Comparison of ENCODE assay signal across 8 mouse cellular contexts in the genomic region with DNA sequence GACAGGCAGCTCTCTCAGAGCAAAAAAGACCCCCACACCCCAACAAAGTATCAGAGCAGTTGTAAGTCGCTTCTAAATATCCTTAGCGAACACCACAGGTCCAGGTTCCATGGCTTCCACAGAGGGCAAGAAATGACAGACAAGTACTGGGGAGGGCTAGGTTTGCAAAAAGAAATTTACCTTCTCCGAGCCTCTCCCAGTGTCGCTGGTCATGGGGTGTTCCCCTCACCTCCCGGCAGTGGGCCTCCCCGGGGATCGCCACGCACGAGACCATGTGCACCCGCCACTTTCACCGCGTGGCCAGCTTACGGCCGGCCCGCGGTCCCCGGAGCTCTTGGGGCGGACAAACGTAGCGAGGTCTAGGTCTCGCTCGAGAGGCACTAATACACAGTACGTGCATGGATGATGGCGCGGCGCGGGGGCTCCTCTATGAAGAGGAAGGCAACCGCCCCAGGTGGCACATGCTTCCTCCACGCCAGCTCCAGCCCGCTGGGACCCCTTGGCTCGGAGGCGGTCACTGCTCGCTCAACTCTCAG. TPM values are rescaled to one million over a fixed set of nuclear protein-coding genes. Genes with fewer than 3 reads are reported as not detected.
DNase-seq lines count a peak whose midpoint lies in the region; ATAC-seq and TF ChIP-seq lines count a peak whose summit lies in the region.

No protein-coding gene starts in this region.

- intact Hi-C loops in left cerebral cortex, adult 2 months (cut with DNase I) = loop anchor here (2.0 to 5.0 kb wide), 3 partner anchors 115 to 259 kb away; no protein-coding TSS in a partner anchor

- H3K4me1 ChIP-seq in hindbrain, embryonic 10.5 days (replicated peaks) = peaks cover 33% of the 10 kb centered on the region

- H3K36me3 ChIP-seq in hindbrain, embryonic 10.5 days = peaks cover 10% of the 10 kb centered on the region; the same call in 1 of the 2 replicates

- no peaks in the 10 kb centered on the region for H3K9me3 ChIP-seq in hindbrain, embryonic 10.5 days

- under 1% methylated on average over 33 of the region's 33 CpGs for WGBS in hindbrain, embryonic 10.5 days

- peak; percentile 33 for ATAC-seq in megakaryocyte-erythroid progenitor cell, adult 5-6 weeks (replicated peaks; ENCODE audit: low FRiP score, low TSS enrichment, poor library complexity, severe bottlenecking)

- no peak for DNase-seq in left cerebral cortex, adult 2 months (ENCODE audit: extremely low spot score in 1 of 2, low spot score in 2 of 2)
- DNase-seq in left cerebral cortex, adult 11 months (ENCODE audit: low spot score) = no peak
- DNase-seq in c-Kit-positive CD71-positive TER-119-positive erythroid progenitor cells, embryonic 14.5 days (ENCODE audit: low spot score) = peak; percentile 14
- no peak for DNase-seq in hindbrain, embryonic 10.5 days (ENCODE audit: low spot score)
- no peak for DNase-seq in left cerebral cortex, adult 18-20 months (ENCODE audit: low spot score in 2 of 2)
- DNase-seq in right cerebral cortex, postnatal 14 days = no peak
- no peak for DNase-seq in yolk sac, embryonic 10.5 days (ENCODE audit: low spot score)

- H3K4me3 ChIP-seq in left cerebral cortex, adult 2 months = peak overlapping the region; percentile 95
- H3K4me3 ChIP-seq in hindbrain, embryonic 10.5 days = peak overlapping the region; percentile 76

- peak overlapping the region; percentile 89 for H3K27ac ChIP-seq in left cerebral cortex, adult 2 months
- peak overlapping the region; percentile 96 for H3K27ac ChIP-seq in hindbrain, embryonic 10.5 days

- no peak for TF ChIP-seq CTCF in left cerebral cortex, adult 2 months (IDR thresholded peaks at IDR 0.05)

- no peaks in the 10 kb centered on the region for H3K27me3 ChIP-seq in hindbrain, embryonic 10.5 days (ENCODE audit: insufficient read depth, poor library complexity, severe bottlenecking)

RNA-seq across cellular contexts. Expression of gene Ankmy2, which starts 0.7 kb away (rescaled TPM):
- 10 to 100 TPM; 51.9 to 53.7 TPM for total RNA-seq in left cerebral cortex, adult 2 months (2021)
- 20.5 and 23.3 TPM in 2 replicates for polyA plus RNA-seq in hindbrain, embryonic 10.5 days (2016; fragmentation: Nextera tagmentation; extraction: Ambion mirVana)
- 18.5 and 29.4 TPM in 2 replicates for total RNA-seq in megakaryocyte-erythroid progenitor cell, adult 5-6 weeks (2014; fragmentation: Nextera tagmentation)
- 24.8 and 26.8 TPM in 2 replicates for total RNA-seq in megakaryocyte-erythroid progenitor cell, adult 5-6 weeks (2017)
- 10 to 100 TPM; 53.3 to 57.0 TPM for total RNA-seq in left cerebral cortex, adult 18-20 months (2021)

RNA-seq across cellular contexts. Expression of gene Bzw2, which starts 1.7 kb away (rescaled TPM):
- total RNA-seq in left cerebral cortex, adult 2 months (2021) = 10 to 100 TPM; 45.3 to 47.2 TPM
- 258 and 260 TPM in 2 replicates for polyA plus RNA-seq in hindbrain, embryonic 10.5 days (2016; fragmentation: Nextera tagmentation; extraction: Ambion mirVana)
- 108 and 137 TPM in 2 replicates for total RNA-seq in megakaryocyte-erythroid progenitor cell, adult 5-6 weeks (2014; fragmentation: Nextera tagmentation)
- 121 and 132 TPM in 2 replicates for total RNA-seq in megakaryocyte-erythroid progenitor cell, adult 5-6 weeks (2017)
- 10 to 100 TPM; 45.6 to 51.7 TPM for total RNA-seq in left cerebral cortex, adult 18-20 months (2021)
